Mouse (Mus musculus) erythroblast, adult 5-6 weeks (primary cell): ENCODE measurements around the gene Cmtm1. TPM values are rescaled to one million over a fixed set of nuclear protein-coding genes. Genes with fewer than 3 reads are reported as not detected.

ENCODE experiments used
- ATAC-seq: replicated peaks from 2 replicates; pipeline ENCODE4 v1.8.0; 2016; ENCODE audit warnings: moderate number of reproducible peaks, mild to moderate bottlenecking, moderate TSS enrichment, inconsistent platforms; ENCODE audit not compliant: poor library complexity, low FRiP score, severe bottlenecking
- total RNA-seq, 2 experiments: library from RNA; stranded (forward) in 1 of 2; stranded (reverse) in 1 of 2; fragments of 150-400 nt in 1 of 2; fragments of 200-764, 138-1000 nt in 1 of 2; gene quantifications; 2 replicates each; pipeline versions ENCODE4 v1.2.3 to v1.2.4; 2015 to 2017; ENCODE audit warnings: low replicate concordance in 2 of 2

Cmtm1 gene
- total RNA-seq, 2 experiments from 2014 or later = not detected

DNA sequence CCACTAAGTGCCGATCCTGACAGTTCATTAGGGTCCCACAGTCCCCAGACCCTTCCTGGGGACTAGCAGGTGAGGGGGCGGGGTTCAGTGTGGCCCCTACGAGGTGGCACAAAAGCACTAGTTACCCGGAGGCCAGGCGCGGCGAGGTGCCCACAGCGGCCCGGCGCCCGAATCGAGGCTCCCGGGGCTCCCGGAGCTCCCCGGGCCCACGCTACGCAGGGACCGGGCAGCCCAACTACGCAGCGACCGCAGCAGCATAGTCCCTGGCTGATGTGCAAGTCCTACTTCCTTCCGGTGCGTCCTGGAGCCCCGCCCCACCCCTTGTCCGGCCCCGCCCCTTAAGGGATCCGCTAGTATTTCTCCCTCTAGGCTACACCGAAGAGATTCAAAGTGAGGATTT lies 61.7 kb downstream of the Cmtm1 start, which contains the start of gene Tk2:
Gene Tk2 (minus strand): TSS at position 283 of the 400 bp plus-strand sequence.
- ATAC-seq = peak; percentile 81

DNA sequence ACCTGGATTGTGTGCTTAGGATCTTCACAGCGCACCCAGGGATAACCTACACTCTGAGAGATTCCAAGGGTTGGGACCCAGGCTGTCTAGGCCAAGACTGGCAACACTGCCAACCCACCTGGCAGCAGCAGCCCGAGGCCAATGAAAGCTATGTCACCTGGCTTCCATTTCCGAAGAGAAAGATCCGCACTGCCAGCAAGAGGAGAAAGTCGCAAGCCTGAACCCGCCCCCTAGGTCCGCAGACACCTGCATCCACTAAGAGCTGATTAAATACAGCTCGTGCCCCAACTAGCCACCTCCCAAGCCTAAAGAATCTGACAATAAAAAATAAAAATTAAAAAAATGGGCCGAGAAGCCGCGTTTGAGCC lies 62.1 kb downstream of the Cmtm1 start:
- ATAC-seq = 0 out of 2 replicates have a peak, but pooled peaks have one; percentile 10

DNA sequence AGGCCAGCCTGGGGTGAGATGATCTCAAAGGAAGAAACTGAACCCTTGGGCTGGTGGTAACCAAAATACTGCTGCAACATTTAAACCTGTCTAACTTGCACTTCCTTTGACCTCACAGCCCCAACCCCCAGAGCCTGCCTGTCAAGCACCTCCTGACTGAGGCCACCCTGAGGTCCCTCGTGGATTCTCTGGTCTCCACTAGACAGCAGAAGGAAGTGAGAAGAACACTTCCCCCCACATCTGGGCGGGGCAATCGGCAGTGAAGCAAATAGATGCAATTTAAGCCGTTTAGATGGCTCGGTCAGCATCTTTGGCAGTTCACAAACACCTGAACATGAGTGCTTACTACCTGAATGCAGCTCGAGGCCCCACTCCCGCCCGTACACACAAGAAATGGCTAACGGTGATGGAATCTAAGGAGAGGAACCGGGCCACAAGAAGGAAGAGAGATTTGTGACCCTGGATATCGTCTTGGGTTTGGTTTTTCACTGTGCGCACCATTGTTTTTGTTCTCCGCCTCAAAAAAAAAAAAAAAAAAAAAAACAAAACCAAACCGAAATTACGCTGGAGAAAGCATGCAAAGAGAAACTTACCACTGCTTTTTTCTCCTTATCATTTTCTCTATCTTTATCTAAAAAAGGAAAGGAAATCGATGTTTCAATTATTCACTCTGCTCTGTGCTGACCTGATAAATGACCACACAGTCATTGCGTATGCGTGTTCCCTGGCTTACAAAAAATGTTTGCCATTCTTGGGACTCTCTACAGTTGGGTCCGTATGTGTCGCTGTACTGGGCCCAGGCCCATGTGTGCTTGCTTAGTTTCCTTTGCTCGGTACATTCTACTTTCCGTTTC lies 62.7 kb downstream of the Cmtm1 start:
- 0 out of 2 replicates have a peak, but pooled peaks have one; percentile 1 for ATAC-seq

DNA sequence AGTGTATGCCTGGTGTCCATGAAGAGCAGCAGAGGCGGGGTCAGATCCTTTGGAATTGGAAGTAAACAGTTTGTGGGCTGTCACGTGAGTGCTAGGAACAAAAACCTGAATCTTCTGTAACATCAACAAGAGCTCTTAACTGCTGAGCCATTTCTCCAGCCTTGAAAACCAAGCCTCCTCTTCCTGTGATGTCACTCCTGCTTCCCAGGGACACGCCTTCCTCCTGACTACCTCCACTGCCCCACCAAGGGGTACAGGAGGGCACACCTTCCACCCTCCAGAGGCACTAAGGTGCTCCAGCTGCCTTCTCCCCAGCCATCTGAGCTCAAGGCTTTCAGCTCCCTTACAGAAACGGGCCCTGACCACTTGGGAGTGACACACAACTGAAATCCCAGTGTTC lies 63.3 kb downstream of the Cmtm1 start:
- no peak for ATAC-seq

Other genes with a start within 250 kb of the Cmtm1 start
- gene Cdh5, start 208.5 kb downstream of the Cmtm1 start, total RNA-seq (2015; ENCODE audit: low replicate concordance) = not detected in 2 replicates
- gene Cdh5, start 208.5 kb downstream of the Cmtm1 start, total RNA-seq (2017; ENCODE audit: low replicate concordance) = not detected in 2 replicates
- gene Bean1, start 139.7 kb downstream of the Cmtm1 start, total RNA-seq (2015; ENCODE audit: low replicate concordance) = not detected in 2 replicates
- gene Bean1, start 139.7 kb downstream of the Cmtm1 start, total RNA-seq (2017; ENCODE audit: low replicate concordance) = not detected in 2 replicates
- gene Tk2, start 61.6 kb downstream of the Cmtm1 start, total RNA-seq (2015; ENCODE audit: low replicate concordance) = 7.1 and 13.2 TPM in 2 replicates
- gene Tk2, start 61.6 kb downstream of the Cmtm1 start, total RNA-seq (2017; ENCODE audit: low replicate concordance) = 3.1 and 7.1 TPM in 2 replicates
- 19.2 and 51.7 TPM in 2 replicates for gene Cklf, start 59.3 kb downstream of the Cmtm1 start, total RNA-seq (2015; ENCODE audit: low replicate concordance)
- 5.2 and 9.8 TPM in 2 replicates for gene Cklf, start 59.3 kb downstream of the Cmtm1 start, total RNA-seq (2017; ENCODE audit: low replicate concordance)
- gene Cmtm2a, start 17.0 kb downstream of the Cmtm1 start, total RNA-seq (2015; ENCODE audit: low replicate concordance) = not detected in 2 replicates
- gene Cmtm2a, start 17.0 kb downstream of the Cmtm1 start, total RNA-seq (2017; ENCODE audit: low replicate concordance) = not detected in 2 replicates
- not detected in 2 replicates for gene Gm45711, start 64 bp downstream of the Cmtm1 start, total RNA-seq (2015; ENCODE audit: low replicate concordance)
- gene Gm45711, start 64 bp downstream of the Cmtm1 start, total RNA-seq (2017; ENCODE audit: low replicate concordance) = not detected in 2 replicates
- gene Gm11020, start 11.4 kb upstream of the Cmtm1 start, total RNA-seq (2015; ENCODE audit: low replicate concordance) = not detected in 2 replicates
- not detected in 2 replicates for gene Gm11020, start 11.4 kb upstream of the Cmtm1 start, total RNA-seq (2017; ENCODE audit: low replicate concordance)
- gene Cmtm2b, start 12.1 kb upstream of the Cmtm1 start, total RNA-seq (2015; ENCODE audit: low replicate concordance) = not detected in 2 replicates
- gene Cmtm2b, start 12.1 kb upstream of the Cmtm1 start, total RNA-seq (2017; ENCODE audit: low replicate concordance) = not detected in 2 replicates
- gene Cmtm3, start 29.3 kb upstream of the Cmtm1 start, total RNA-seq (2015; ENCODE audit: low replicate concordance) = 8.6 and 14.0 TPM in 2 replicates
- 1.5 and 3.3 TPM in 2 replicates for gene Cmtm3, start 29.3 kb upstream of the Cmtm1 start, total RNA-seq (2017; ENCODE audit: low replicate concordance)
- 0.96 and 1.0 TPM in 2 replicates for gene Cmtm4, start 85.7 kb upstream of the Cmtm1 start, total RNA-seq (2015; ENCODE audit: low replicate concordance)
- gene Cmtm4, start 85.7 kb upstream of the Cmtm1 start, total RNA-seq (2017; ENCODE audit: low replicate concordance) = 0.51 and 0.70 TPM in 2 replicates
- 22.8 and 30.4 TPM in 2 replicates for gene Dync1li2, start 132.9 kb upstream of the Cmtm1 start, total RNA-seq (2015; ENCODE audit: low replicate concordance)
- 48.3 and 63.4 TPM in 2 replicates for gene Dync1li2, start 132.9 kb upstream of the Cmtm1 start, total RNA-seq (2017; ENCODE audit: low replicate concordance)
- not detected in 2 replicates for gene Terb1, start 199.8 kb upstream of the Cmtm1 start, total RNA-seq (2015; ENCODE audit: low replicate concordance)
- not detected in 2 replicates for gene Terb1, start 199.8 kb upstream of the Cmtm1 start, total RNA-seq (2017; ENCODE audit: low replicate concordance)
- 14.4 and 25.4 TPM in 2 replicates for gene Nae1, start 224.5 kb upstream of the Cmtm1 start, total RNA-seq (2015; ENCODE audit: low replicate concordance)
- gene Nae1, start 224.5 kb upstream of the Cmtm1 start, total RNA-seq (2017; ENCODE audit: low replicate concordance) = 19.0 and 28.0 TPM in 2 replicates
- not detected in 2 replicates for gene Car7, start 224.5 kb upstream of the Cmtm1 start, total RNA-seq (2015; ENCODE audit: low replicate concordance)
- 0.51 TPM in 1 of 2 replicates, not detected in the other for gene Car7, start 224.5 kb upstream of the Cmtm1 start, total RNA-seq (2017; ENCODE audit: low replicate concordance)